Mouse (Mus musculus) limb, embryonic 13.5 days (tissue): ENCODE data around the gene Prima1. TPM values are rescaled to one million over a fixed set of nuclear protein-coding genes. Genes with fewer than 3 reads are reported as not detected.

Experiments used
- ATAC-seq: fragments of 200-750 bp; cut with Nextera tagmentation; 2 replicates; pipeline ENCODE4 v1.8.0; 2017; ENCODE audit warnings: low read depth, moderate number of reproducible peaks, moderate TSS enrichment; ENCODE audit not compliant: low FRiP score
- H3K27ac ChIP-seq: fragments of 300-500 bp; sonication (generic); 2 replicates; pipeline ENCODE4 v1.5.1; 2015; ENCODE audit warnings: inconsistent platforms, mild to moderate bottlenecking, moderate library complexity
- H3K27me3 ChIP-seq: fragments of 300-500 bp; sonication (generic); 2 replicates; pipeline ENCODE4 v1.6.1; 2015; ENCODE audit warnings: mild to moderate bottlenecking, inconsistent platforms
- H3K36me3 ChIP-seq: fragments of 300-500 bp; sonication (generic); 2 replicates; pipeline ENCODE4 v1.6.1; 2015; ENCODE audit warnings: inconsistent platforms, mild to moderate bottlenecking, moderate library complexity
- H3K4me1 ChIP-seq: fragments of 300-500 bp; sonication (generic); 2 replicates; pipeline ENCODE4 v1.6.1; 2015; ENCODE audit warnings: inconsistent platforms
- H3K4me2 ChIP-seq: fragments of 300-500 bp; sonication (generic); replicated peaks from 2 replicates; pipeline ENCODE4 v1.6.1; 2015; ENCODE audit warnings: inconsistent platforms, mild to moderate bottlenecking, moderate library complexity
- H3K4me3 ChIP-seq: fragments of 300-500 bp; sonication (generic); 2 replicates; pipeline ENCODE4 v1.5.1; 2015; ENCODE audit warnings: moderate library complexity, mild to moderate bottlenecking, inconsistent platforms
- H3K9ac ChIP-seq: fragments of 300-500 bp; sonication (generic); 2 replicates; pipeline ENCODE4 v1.6.1; 2015; ENCODE audit warnings: mild to moderate bottlenecking, inconsistent platforms
- H3K9me3 ChIP-seq: fragments of 300-500 bp; sonication (generic); 2 replicates; pipeline ENCODE4 v1.6.1; 2016; ENCODE audit warnings: inconsistent platforms
- WGBS: fragments of 180-500 bp; shearing (Covaris S2); methylation state at CpG from one replicate; pipeline ENCODE4 v1.1.7; 2015; 5-methylcytosine and 5-hydroxymethylcytosine counted together
- polyA plus RNA-seq: library from polyadenylated mRNA; unstranded; fragments of >200 nt; fragmentation: Nextera tagmentation; extraction: Ambion mirVana; gene quantifications from 2 replicates; pipeline ENCODE4 v1.2.1, GENCODE M21; 2015

The Prima1 gene
- polyA plus RNA-seq, 1 experiment from 2014 or later: 0.53 TPM

DNA sequence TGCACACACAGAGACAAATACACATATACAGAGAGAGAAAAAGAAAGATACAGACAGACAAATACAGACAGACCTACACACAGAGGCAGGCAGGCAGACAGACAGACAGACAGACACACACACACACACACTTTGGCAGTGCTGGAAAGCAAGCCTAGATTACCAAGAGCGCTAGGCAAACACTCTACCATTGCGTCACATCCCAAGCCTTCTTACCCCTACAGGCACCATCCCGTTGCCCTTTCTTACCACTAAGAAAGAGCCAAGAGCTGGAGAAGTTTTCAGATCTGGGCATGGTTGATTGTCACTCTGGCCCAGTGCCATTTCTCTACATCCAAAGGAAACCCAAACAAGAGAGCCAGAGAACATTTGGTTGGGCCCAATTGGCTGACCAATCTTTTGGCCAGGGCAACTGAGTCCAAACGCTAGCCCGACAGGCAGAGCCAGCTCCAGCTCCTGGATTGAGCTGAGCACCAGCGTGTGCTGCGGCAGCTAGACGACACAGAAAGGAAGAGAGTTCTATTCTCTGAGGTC, 11.0 kb upstream of the Prima1 start:
- Histone ChIP-seq H3K27me3 (no peaks in the 10 kb centered on the region), H3K27ac (no peak overlapping the region), H3K4me3 (no peak overlapping the region), H3K36me3 (no peaks in the 10 kb centered on the region), H3K9ac (no peak overlapping the region), H3K4me1 (no peaks in the 10 kb centered on the region), H3K9me3 (no peaks in the 10 kb centered on the region), H3K4me2 (no peak overlapping the region)
- ATAC-seq: no peak
- 92% methylated on average over 8 of the region's 8 CpGs for WGBS

DNA sequence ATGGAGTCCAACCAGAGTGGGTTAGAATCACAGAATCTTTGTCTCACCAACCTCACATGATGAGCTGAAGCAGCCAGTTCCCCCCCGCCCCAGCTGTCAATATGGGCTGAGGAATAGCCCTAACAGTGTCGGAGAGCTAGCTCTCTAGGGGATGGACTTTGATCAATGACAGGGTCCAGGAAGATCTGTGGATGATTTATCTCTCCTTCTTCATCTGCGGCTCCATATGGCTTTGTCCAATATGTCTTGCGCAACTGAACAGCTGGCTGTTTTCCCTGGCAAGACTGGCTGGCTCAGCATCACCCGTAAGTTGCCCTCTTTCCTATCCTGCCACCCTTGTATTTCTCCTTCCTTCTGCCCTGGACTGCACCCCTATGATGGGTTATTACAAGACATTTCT, 9.2 kb upstream of the Prima1 start:
- H3K4me2 ChIP-seq: no peak overlapping the region
- no peak overlapping the region for H3K9ac ChIP-seq
- no peak for ATAC-seq
- H3K27me3 ChIP-seq: no peaks in the 10 kb centered on the region
- H3K27ac ChIP-seq: no peak overlapping the region
- no peaks in the 10 kb centered on the region for H3K9me3 ChIP-seq
- WGBS: 81% methylated on average over 5 of the region's 5 CpGs
- no peaks in the 10 kb centered on the region for H3K36me3 ChIP-seq
- no peaks in the 10 kb centered on the region for H3K4me1 ChIP-seq
- H3K4me3 ChIP-seq: no peak overlapping the region

DNA sequence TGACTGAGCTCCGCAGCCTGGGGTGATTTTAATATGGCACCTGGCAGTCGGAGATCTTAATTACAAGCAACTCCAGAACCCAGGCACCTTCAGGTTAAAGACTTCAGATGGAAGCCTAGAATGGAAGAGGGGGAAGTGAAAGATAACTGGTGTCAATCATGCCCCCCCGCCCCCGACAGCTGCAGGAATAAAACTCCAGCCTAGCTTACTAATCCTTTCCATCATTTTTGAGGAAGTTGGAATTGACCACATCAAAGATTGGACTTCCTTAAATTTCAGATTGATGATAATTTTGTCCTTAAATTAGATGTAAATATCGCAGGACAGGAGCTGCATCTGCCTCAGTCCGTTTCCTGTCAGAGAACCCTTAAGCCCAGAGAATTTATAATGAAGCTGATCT, 8.4 kb upstream of the Prima1 start:
- Histone ChIP-seq H3K4me2 (no peak overlapping the region), H3K4me3 (no peak overlapping the region), H3K9ac (no peak overlapping the region), H3K27ac (no peak overlapping the region), H3K27me3 (no peaks in the 10 kb centered on the region), H3K36me3 (no peaks in the 10 kb centered on the region), H3K9me3 (no peaks in the 10 kb centered on the region), H3K4me1 (no peaks in the 10 kb centered on the region)
- WGBS: 71% methylated on average over 6 of the region's 6 CpGs
- ATAC-seq: no peak

DNA sequence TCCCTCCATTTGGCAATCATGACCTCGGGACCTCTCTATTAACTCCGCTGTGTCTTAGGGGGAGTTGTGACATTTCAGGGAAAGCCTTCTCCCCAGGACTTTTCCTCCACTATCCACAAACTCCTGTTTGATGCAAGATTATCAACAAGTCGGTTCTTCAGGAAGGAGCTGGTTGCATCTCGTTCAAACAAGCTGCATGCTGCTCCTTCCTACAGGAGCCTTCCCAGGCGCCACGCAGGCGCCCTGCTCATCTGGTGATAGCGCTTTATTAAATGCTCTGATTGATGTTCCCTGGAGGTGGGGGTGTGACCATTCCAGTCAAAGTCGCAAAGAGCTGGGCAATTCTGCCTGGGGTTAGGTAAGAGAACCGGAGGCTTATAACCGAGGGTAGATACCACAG, 1.1 kb upstream of the Prima1 start:
- Histone ChIP-seq H3K4me3 (peak overlapping the region; percentile 78), H3K36me3 (no peaks in the 10 kb centered on the region), H3K4me2 (peak overlapping the region; percentile 91), H3K4me1 (peaks cover 15% of the 10 kb centered on the region), H3K27me3 (peaks cover 60% of the 10 kb centered on the region), H3K9ac (peak overlapping the region; percentile 80), H3K27ac (no peak overlapping the region), H3K9me3 (no peaks in the 10 kb centered on the region)
- 7% methylated on average over 11 of the region's 11 CpGs for WGBS
- ATAC-seq: no peak

DNA sequence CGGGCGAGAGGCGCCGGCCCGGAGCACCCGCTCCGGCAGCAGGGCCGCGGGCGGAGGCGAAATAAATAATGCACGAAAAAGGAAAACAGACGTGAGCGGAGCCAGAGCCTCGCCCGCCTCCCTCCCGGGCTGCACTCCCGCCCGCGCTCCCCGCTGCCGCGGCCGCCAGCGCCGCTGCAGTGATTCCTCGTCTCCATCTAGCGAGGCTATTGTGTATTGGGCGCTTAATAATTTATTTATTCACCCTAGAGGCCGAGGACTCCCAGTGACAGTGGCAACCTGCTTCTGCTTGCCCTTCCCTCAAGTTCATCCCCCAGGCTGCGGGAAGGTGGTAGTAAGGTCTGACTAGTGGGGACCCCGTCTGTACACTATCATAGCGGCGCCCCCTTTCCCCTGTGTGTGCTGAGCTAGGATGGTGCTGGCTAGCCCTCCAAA, 658 bp upstream of the Prima1 start:
- Histone ChIP-seq H3K4me2 (peak overlapping the region; percentile 91), H3K27ac (peak overlapping the region; percentile 72; the same call in 1 of the 2 replicates), H3K4me1 (peaks cover 15% of the 10 kb centered on the region), H3K4me3 (peak overlapping the region; percentile 78), H3K27me3 (peaks cover 60% of the 10 kb centered on the region), H3K9ac (peak overlapping the region; percentile 80), H3K9me3 (no peaks in the 10 kb centered on the region), H3K36me3 (no peaks in the 10 kb centered on the region)
- WGBS: 0% methylated on average over 26 of the region's 34 CpGs
- peak; percentile 79 for ATAC-seq

DNA sequence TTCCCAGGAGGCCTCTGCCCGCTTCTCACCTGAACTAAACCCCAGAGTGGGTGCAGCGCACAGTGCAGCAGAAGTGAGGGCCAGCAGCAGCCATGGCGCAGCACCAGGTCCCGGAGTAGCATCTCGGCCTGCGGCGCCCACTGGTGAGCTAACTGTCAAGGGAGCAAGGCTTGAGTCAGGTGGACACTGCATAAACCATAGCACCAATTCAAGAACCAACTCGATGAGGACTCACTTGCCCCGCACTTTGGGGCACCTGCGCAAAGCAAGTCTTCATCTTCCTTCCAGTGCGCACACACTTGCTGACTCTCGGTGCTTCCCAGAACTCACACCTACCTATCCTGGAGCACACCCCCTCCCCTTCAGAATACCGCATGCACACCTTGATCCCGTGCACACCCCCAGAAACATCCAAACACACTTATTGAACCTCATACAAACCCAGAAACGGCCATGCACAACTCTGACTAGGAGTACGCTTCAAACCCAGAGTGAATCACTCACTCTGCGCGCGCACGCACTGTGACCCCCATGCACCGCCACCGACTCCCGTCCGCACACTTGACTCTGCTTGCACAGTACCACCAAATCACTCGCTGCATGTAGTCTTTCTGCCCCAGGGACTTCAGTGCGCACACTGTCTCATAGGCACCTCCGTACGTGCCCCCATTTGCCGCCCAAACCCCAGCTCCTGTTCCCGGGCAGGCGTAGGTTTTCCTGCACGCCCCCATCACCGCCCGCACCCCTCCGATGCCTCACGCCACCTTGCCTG, 453 bp downstream of the Prima1 start:
- peaks cover 15% of the 10 kb centered on the region for H3K4me1 ChIP-seq
- peak overlapping the region; percentile 91 for H3K4me2 ChIP-seq
- no peaks in the 10 kb centered on the region for H3K9me3 ChIP-seq
- H3K27ac ChIP-seq: no peak overlapping the region
- H3K4me3 ChIP-seq: peak overlapping the region; percentile 78
- peak; percentile 43; the same call in 1 of the 2 replicates for ATAC-seq
- no peaks in the 10 kb centered on the region for H3K36me3 ChIP-seq
- peak overlapping the region; percentile 80 for H3K9ac ChIP-seq
- peaks cover 60% of the 10 kb centered on the region for H3K27me3 ChIP-seq
- WGBS: 9% methylated on average over 36 of the region's 36 CpGs

DNA sequence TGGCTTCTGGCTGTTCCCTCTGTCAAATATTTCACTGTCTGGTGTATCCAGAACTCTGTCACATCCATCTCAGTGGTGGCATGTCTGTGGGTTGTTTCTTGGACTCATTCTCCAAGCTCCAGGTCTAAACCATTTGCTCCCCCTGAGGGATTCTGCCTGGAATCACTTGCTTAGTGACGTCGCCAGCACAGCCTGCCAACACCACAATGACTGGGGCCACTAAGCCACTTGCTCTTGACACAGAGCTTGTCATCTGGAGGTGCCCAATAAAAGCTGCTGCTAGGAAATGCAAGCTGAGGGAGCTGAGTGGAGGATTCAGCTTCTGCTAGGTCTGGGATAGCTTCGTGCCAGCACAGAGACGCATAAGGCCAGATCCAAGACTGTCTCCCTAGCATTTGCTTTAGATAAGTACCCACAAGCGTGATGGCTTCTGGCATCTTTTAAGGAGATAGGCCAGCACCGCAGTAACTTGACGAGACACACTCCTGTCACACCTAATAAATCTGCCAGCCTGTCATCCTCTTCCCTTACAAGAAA, 3.0 kb downstream of the Prima1 start:
- H3K27ac ChIP-seq: no peak overlapping the region
- peaks cover 15% of the 10 kb centered on the region for H3K4me1 ChIP-seq
- ATAC-seq: no peak
- H3K9me3 ChIP-seq: no peaks in the 10 kb centered on the region
- 18% methylated on average over 7 of the region's 7 CpGs for WGBS
- H3K36me3 ChIP-seq: no peaks in the 10 kb centered on the region
- no peak overlapping the region for H3K9ac ChIP-seq
- H3K4me2 ChIP-seq: no peak overlapping the region
- H3K27me3 ChIP-seq: peaks cover 47% of the 10 kb centered on the region
- no peak overlapping the region for H3K4me3 ChIP-seq

DNA sequence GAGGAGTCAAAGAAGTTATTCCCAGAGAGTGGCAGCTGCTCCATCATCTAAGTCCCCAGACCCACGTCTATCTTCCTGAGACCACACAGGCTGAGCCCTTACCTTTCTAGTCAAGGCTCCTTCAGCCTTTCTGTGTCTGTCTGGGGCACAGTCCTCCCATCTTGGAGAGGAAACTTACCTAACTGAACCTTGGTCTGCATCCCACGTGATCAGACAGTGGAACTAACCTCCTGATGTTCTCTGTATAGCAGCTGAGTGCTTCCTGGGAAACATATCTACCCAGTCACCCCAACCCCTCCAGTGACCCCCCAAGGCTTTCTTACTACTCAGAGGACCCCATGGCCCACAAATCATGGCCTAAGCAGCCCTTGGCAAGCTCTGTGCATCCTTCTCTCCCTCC, 6.1 kb downstream of the Prima1 start:
- Histone ChIP-seq H3K4me3 (no peak overlapping the region), H3K9ac (no peak overlapping the region), H3K36me3 (no peaks in the 10 kb centered on the region), H3K27ac (no peak overlapping the region), H3K4me1 (no peaks in the 10 kb centered on the region), H3K27me3 (peaks cover 22% of the 10 kb centered on the region), H3K9me3 (no peaks in the 10 kb centered on the region), H3K4me2 (no peak overlapping the region)
- 63% methylated on average over 2 of the region's 2 CpGs for WGBS
- no peak for ATAC-seq

DNA sequence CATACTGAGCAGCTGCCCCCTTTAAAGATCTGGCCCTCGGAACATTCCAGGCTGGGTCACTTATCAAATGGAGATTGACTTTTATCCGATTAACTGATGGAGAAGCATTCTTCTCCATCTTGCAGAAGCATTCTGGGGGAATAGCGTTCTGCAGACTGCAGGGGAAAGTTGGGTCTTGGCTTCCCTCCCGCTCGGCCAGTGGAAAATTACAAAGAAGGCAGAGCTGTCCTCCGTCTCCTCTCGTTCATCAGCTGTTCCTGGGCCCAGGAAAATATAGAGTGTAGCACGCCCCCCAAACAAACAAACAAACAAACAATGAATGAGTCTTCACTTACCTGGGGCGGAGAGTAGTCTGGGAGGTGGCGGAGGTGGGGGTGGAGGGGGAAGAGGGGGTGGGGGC, 6.7 kb downstream of the Prima1 start:
- Histone ChIP-seq H3K27me3 (peaks cover 16% of the 10 kb centered on the region), H3K4me1 (no peaks in the 10 kb centered on the region), H3K4me2 (no peak overlapping the region), H3K36me3 (no peaks in the 10 kb centered on the region), H3K9me3 (no peaks in the 10 kb centered on the region), H3K9ac (no peak overlapping the region), H3K27ac (no peak overlapping the region), H3K4me3 (no peak overlapping the region)
- WGBS: 80% methylated on average over 10 of the region's 10 CpGs
- no peak for ATAC-seq

DNA sequence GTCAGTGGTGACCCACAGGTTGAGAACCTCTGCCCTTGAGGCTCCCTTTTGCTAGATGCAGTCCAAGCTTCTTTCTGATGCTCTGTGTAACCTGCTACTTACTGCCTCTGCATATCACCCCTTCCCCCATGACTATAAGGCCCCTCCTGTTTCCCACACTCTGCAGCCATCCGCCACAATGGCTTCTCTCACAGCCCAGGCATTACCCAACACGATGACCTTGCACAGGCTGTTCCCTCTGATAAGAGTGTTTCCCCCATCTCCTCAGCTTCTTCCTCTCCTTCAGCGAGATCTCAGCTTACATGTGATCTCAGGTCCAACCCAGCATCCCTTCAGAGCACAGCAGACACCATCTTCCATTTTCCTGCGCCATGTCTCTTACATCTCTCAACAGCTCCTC, 12.9 kb downstream of the Prima1 start:
- Histone ChIP-seq H3K4me2 (no peak overlapping the region), H3K36me3 (no peaks in the 10 kb centered on the region), H3K27ac (no peak overlapping the region), H3K4me3 (no peak overlapping the region), H3K9ac (no peak overlapping the region), H3K4me1 (no peaks in the 10 kb centered on the region), H3K9me3 (no peaks in the 10 kb centered on the region), H3K27me3 (no peaks in the 10 kb centered on the region)
- 78% methylated on average over 4 of the region's 4 CpGs for WGBS
- no peak for ATAC-seq

DNA sequence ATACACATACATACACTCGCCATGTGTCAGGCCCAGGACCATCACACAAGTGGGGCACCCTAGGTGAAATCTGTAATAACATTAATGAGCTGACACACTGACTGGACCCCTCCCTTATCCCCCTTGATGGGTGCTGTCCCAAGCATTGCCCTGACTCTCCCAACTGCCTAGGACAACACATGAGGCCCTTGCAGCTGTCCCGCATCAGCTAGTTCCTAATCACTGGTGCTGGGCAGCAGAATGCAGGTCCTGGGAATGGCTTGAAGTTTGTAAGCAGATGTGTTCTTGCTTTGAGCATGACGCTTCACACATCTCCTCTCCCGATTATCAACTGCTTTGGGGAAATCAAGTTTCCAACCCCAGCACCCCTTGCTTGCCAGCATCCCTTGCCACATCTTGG, 15.8 kb downstream of the Prima1 start:
- WGBS: 76% methylated on average over 4 of the region's 4 CpGs
- no peaks in the 10 kb centered on the region for H3K9me3 ChIP-seq
- no peak overlapping the region for H3K27ac ChIP-seq
- no peaks in the 10 kb centered on the region for H3K36me3 ChIP-seq
- ATAC-seq: no peak
- H3K4me1 ChIP-seq: peaks cover 17% of the 10 kb centered on the region
- H3K4me3 ChIP-seq: no peak overlapping the region
- no peak overlapping the region for H3K4me2 ChIP-seq
- no peaks in the 10 kb centered on the region for H3K27me3 ChIP-seq
- H3K9ac ChIP-seq: no peak overlapping the region

DNA sequence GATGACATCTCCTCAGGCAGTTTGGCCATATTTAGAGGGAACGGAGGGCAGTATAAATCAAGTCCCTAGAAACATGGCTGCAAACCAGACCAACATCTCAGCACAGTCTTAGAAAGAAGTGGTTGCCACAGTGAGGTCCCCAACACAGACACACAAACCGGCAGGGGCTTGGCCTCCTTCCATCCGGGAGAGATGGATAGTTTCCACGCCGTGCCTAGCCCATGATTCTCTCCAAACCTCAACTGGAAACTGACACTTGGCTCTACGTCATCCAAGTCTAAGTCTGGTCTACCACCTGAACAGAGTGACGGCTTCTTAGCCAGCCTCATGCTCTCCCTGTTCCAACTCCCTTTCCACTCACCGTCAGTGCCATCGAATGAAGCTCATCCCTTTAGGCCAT, 18.3 kb downstream of the Prima1 start:
- Histone ChIP-seq H3K4me2 (no peak overlapping the region), H3K27ac (no peak overlapping the region), H3K9ac (no peak overlapping the region), H3K36me3 (no peaks in the 10 kb centered on the region), H3K4me1 (peaks cover 25% of the 10 kb centered on the region), H3K27me3 (no peaks in the 10 kb centered on the region), H3K9me3 (no peaks in the 10 kb centered on the region), H3K4me3 (no peak overlapping the region)
- ATAC-seq: no peak
- WGBS: 89% methylated on average over 9 of the region's 9 CpGs
